Mouse (Mus musculus) spleen, postnatal 14 days (tissue): Measurements from ENCODE around the gene Aoc1.
"Not testable (repeated sequence)": the region's sequence is repeated elsewhere in the genome, so short reads cannot be mapped to it uniquely, and the experiment has no call there.

Experiments
- DNase-seq, 2 experiments: peaks; one replicate each; pipeline ENCODE4 v3.0.0; 2021 to 2022; ENCODE audit warnings: low spot score in 2 of 2

Gene Aoc1

GRCm38 (mm10) chr6:48860851-48861250, 11.8 kb upstream of the Aoc1 start:
- no peak for DNase-seq

- no peak for DNase-seq
Measured at GRCm38 (mm10) chr6:48861616-48862280, 10.9 kb upstream of the Aoc1 start.

- no peak for DNase-seq
Measured at GRCm38 (mm10) chr6:48862816-48863215, 9.9 kb upstream of the Aoc1 start.

- no peak for DNase-seq
Measured at GRCm38 (mm10) chr6:48863488-48863887, 9.2 kb upstream of the Aoc1 start.

GRCm38 (mm10) chr6:48864181-48864580, 8.5 kb upstream of the Aoc1 start:
- DNase-seq = no peak

GRCm38 (mm10) chr6:48864723-48865122, 8.0 kb upstream of the Aoc1 start:
- DNase-seq = no peak

GRCm38 (mm10) chr6:48865152-48865745, 7.4 kb upstream of the Aoc1 start:
- DNase-seq = no peak

- DNase-seq = not testable (repeated sequence)
Measured at GRCm38 (mm10) chr6:48866355-48866950, 6.2 kb upstream of the Aoc1 start.

GRCm38 (mm10) chr6:48867158-48867557, 5.5 kb upstream of the Aoc1 start:
- no peak for DNase-seq

GRCm38 (mm10) chr6:48869774-48870173, 2.9 kb upstream of the Aoc1 start:
- no peak for DNase-seq

GRCm38 (mm10) chr6:48874576-48874975, 1.9 kb downstream of the Aoc1 start:
- no peak for DNase-seq

- no peak for DNase-seq
Measured at GRCm38 (mm10) chr6:48875515-48875914, 2.8 kb downstream of the Aoc1 start.

- no peak for DNase-seq
Measured at GRCm38 (mm10) chr6:48876510-48877135, 3.9 kb downstream of the Aoc1 start.

GRCm38 (mm10) chr6:48894203-48894602, 21.5 kb downstream of the Aoc1 start:
- DNase-seq = no peak

- no peak for DNase-seq
Measured at GRCm38 (mm10) chr6:48894938-48895818, 22.5 kb downstream of the Aoc1 start.

- no peak for DNase-seq
Measured at GRCm38 (mm10) chr6:48895941-48896340, 23.2 kb downstream of the Aoc1 start.

- no peak for DNase-seq
Measured at GRCm38 (mm10) chr6:48896956-48897355, 24.3 kb downstream of the Aoc1 start.

- not testable (repeated sequence) for DNase-seq
Measured at GRCm38 (mm10) chr6:48901316-48901715, 28.6 kb downstream of the Aoc1 start.

GRCm38 (mm10) chr6:48902511-48903406, 30.1 kb downstream of the Aoc1 start:
- no peak for DNase-seq

- no peak for DNase-seq
Measured at GRCm38 (mm10) chr6:48903437-48903836, 30.7 kb downstream of the Aoc1 start.

- no peak for DNase-seq
Measured at GRCm38 (mm10) chr6:48905606-48906005, 32.9 kb downstream of the Aoc1 start.
